Mouse (Mus musculus) lung, postnatal 0 days (tissue): ENCODE results near the gene Gtdc1. TPM values are rescaled to one million over a fixed set of nuclear protein-coding genes. Genes with fewer than 3 reads are reported as not detected.

ENCODE experiments used
- ATAC-seq: fragments of 200-750 bp; cut with Nextera tagmentation; 2 replicates; pipeline ENCODE4 v1.8.0; 2017; ENCODE audit warnings: moderate library complexity
- DNase-seq: peaks from one replicate; pipeline ENCODE4 v3.0.0-alpha.2; 2016; ENCODE audit warnings: low spot score
- H3K27ac ChIP-seq: fragments of 300-500 bp; sonication (generic); 2 replicates; pipeline ENCODE4 v1.5.1; 2014; ENCODE audit warnings: antibody characterized with exemption, mild to moderate bottlenecking, low read length, mixed read lengths
- H3K27me3 ChIP-seq: fragments of 300-500 bp; sonication (generic); replicated peaks from 2 replicates; pipeline ENCODE4 v1.6.1; 2014; ENCODE audit warnings: low read length, mixed read lengths; ENCODE audit not compliant: insufficient read depth
- H3K36me3 ChIP-seq: fragments of 300-500 bp; sonication (generic); 2 replicates; pipeline ENCODE4 v1.6.1; 2014; ENCODE audit warnings: low read length, mixed read lengths; ENCODE audit not compliant: insufficient read depth
- H3K4me1 ChIP-seq: fragments of 300-500 bp; sonication (generic); 2 replicates; pipeline ENCODE4 v1.6.1; 2014; ENCODE audit warnings: antibody characterized with exemption, low read depth, low read length, mixed read lengths; ENCODE audit not compliant: insufficient read depth
- H3K4me2 ChIP-seq: fragments of 300-500 bp; sonication (generic); replicated peaks from 2 replicates; pipeline ENCODE4 v1.6.1; 2014; ENCODE audit warnings: low read depth, mild to moderate bottlenecking, low read length, moderate library complexity, mixed read lengths
- H3K4me3 ChIP-seq: fragments of 300-500 bp; sonication (generic); 2 replicates; pipeline ENCODE4 v1.5.1; 2014; ENCODE audit warnings: low read depth, low read length
- H3K9ac ChIP-seq: fragments of 300-500 bp; sonication (generic); replicated peaks from 2 replicates; pipeline ENCODE4 v1.6.1; 2014; ENCODE audit warnings: low read depth, mild to moderate bottlenecking
- H3K9me3 ChIP-seq: fragments of 300-500 bp; sonication (generic); 2 replicates; pipeline ENCODE4 v1.6.1; 2016; ENCODE audit warnings: low read length, mixed read lengths
- CTCF ChIP-seq: IDR thresholded peaks from 2 replicates; pipeline ENCODE4 v1.5.1; 2016; ENCODE audit warnings: antibody characterized with exemption, mild to moderate bottlenecking
- EP300 ChIP-seq: IDR thresholded peaks from 2 replicates; pipeline ENCODE4 v1.6.1; 2016; ENCODE audit warnings: antibody characterized with exemption, mild to moderate bottlenecking, control low read depth
- WGBS: fragments of 180-500 bp; shearing (Covaris S2); extraction: QIAGEN DNeasy Blood & Tissue Kit; methylation state at CpG from one replicate; pipeline ENCODE4 v1.1.7; 2014; 5-methylcytosine and 5-hydroxymethylcytosine counted together
- polyA plus RNA-seq: library from polyadenylated mRNA; unstranded; fragments of >200 nt; fragmentation: Nextera tagmentation; extraction: Ambion mirVana; gene quantifications from 2 replicates; pipeline ENCODE4 v1.2.1, GENCODE M21; 2015

The Gtdc1 gene
- polyA plus RNA-seq, 1 experiment from 2014 or later = 10.0 TPM

GRCm38 (mm10) chr2:44571810-44572209 is 355.6 kb downstream of the Gtdc1 start:
- Histone ChIP-seq H3K27ac (peak overlapping the region; percentile 57), H3K27me3 (no peaks in the 10 kb centered on the region), H3K4me1 (no peaks in the 10 kb centered on the region), H3K4me3 (no peak overlapping the region), H3K9me3 (no peaks in the 10 kb centered on the region), H3K4me2 (peak overlapping the region; percentile 29), H3K36me3 (no peaks in the 10 kb centered on the region), H3K9ac (no peak overlapping the region)
- DNase-seq (peak; percentile 33), ATAC-seq (no peak)
- 45% methylated on average over 3 of the region's 3 CpGs for WGBS
- TF ChIP-seq EP300 = no peak
- TF ChIP-seq CTCF = no peak

GRCm38 (mm10) chr2:44571156-44571555 is 356.3 kb downstream of the Gtdc1 start:
- peak overlapping the region; percentile 57 for H3K27ac ChIP-seq
- peak; percentile 24 for DNase-seq
- H3K4me2 ChIP-seq = peak overlapping the region; percentile 29
- 70% methylated on average over 9 of the region's 9 CpGs for WGBS
- H3K4me3 ChIP-seq = no peak overlapping the region
- no peaks in the 10 kb centered on the region for H3K4me1 ChIP-seq
- no peak for TF ChIP-seq CTCF
- no peak for TF ChIP-seq EP300
- 0 out of 2 replicates have a peak overlapping the region, but pooled peaks have one; percentile 20 for H3K9ac ChIP-seq
- no peaks in the 10 kb centered on the region for H3K9me3 ChIP-seq
- H3K27me3 ChIP-seq = no peaks in the 10 kb centered on the region
- ATAC-seq = no peak
- no peaks in the 10 kb centered on the region for H3K36me3 ChIP-seq

DNA sequence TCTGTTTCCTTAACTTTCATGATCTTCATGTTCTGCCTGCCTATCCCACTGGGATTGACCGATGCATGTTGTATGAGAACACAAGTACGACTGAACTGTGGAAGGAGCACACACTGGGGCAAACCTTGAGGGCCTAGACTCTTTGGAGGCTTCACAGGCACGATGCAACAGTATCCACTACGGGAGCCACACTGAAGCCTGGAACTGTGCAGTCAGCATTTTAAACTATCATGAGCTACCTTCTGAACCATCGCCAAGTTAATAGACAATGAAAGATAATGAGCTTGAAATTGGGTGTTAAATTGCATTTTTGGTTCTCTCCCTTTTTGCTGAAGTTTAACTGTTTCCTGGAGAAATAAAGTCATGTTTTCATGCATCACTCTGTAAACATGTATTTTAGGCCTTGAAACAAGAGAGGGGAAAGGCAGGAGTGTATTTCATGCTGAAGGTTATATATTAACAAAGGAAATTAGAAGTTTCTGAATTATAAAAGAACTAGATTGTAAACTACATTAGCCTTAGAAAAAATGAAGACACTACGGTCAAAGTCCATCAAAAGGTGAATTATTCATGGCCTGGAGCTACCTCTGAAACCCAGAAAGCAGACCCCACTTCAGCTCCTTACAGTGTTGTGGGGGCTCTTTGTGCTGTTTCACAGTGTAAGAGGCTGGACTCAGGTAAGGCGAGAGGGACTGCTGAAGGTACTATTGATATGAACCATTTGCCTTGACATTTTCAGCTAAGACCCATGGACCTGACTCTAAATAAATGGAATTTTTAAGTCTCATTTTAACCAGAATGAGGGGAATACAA is 358.1 kb downstream of the Gtdc1 start:
- whole genome bisulfite sequencing = 73% methylated on average over 7 of the region's 7 CpGs
- ATAC-seq (no peak), DNase-seq (no peak)
- H3K9me3 ChIP-seq = no peaks in the 10 kb centered on the region
- H3K4me1 ChIP-seq = no peaks in the 10 kb centered on the region
- H3K4me3 ChIP-seq = no peak overlapping the region
- no peak for TF ChIP-seq EP300
- no peak for TF ChIP-seq CTCF
- 0 out of 2 replicates have a peak overlapping the region, but pooled peaks have one; percentile 28 for H3K27ac ChIP-seq
- no peak overlapping the region for H3K4me2 ChIP-seq
- H3K9ac ChIP-seq = no peak overlapping the region
- H3K27me3 ChIP-seq = no peaks in the 10 kb centered on the region
- H3K36me3 ChIP-seq = no peaks in the 10 kb centered on the region

- TF ChIP-seq CTCF = no peak
- TF ChIP-seq EP300 = no peak
- Histone ChIP-seq H3K27me3 (no peaks in the 10 kb centered on the region), H3K4me2 (no peak overlapping the region), H3K9me3 (no peaks in the 10 kb centered on the region), H3K4me1 (no peaks in the 10 kb centered on the region), H3K36me3 (no peaks in the 10 kb centered on the region), H3K9ac (no peak overlapping the region), H3K4me3 (no peak overlapping the region), H3K27ac (no peak overlapping the region)
- DNase-seq (no peak), ATAC-seq (no peak)
- WGBS = 91% methylated on average over 16 of the region's 16 CpGs
These were observed 362.4 kb downstream of the Gtdc1 start for GRCm38 (mm10) chr2:44564776-44565692.

GRCm38 (mm10) chr2:44561789-44562188 is 365.7 kb downstream of the Gtdc1 start:
- Histone ChIP-seq H3K4me2 (no peak overlapping the region), H3K27me3 (no peaks in the 10 kb centered on the region), H3K4me1 (no peaks in the 10 kb centered on the region), H3K36me3 (no peaks in the 10 kb centered on the region), H3K4me3 (no peak overlapping the region), H3K9me3 (no peaks in the 10 kb centered on the region), H3K27ac (no peak overlapping the region), H3K9ac (no peak overlapping the region)
- ATAC-seq = no peak
- 90% methylated on average over 4 of the region's 4 CpGs for WGBS
- TF ChIP-seq EP300 = no peak
- no peak for TF ChIP-seq CTCF
- no peak for DNase-seq

GRCm38 (mm10) chr2:44559242-44559944 is 368.1 kb downstream of the Gtdc1 start:
- Histone ChIP-seq H3K27ac (peak overlapping the region; percentile 90), H3K4me3 (no peak overlapping the region), H3K9me3 (no peaks in the 10 kb centered on the region), H3K4me1 (no peaks in the 10 kb centered on the region), H3K9ac (no peak overlapping the region), H3K27me3 (0 out of 2 replicates have a peak, but pooled peaks cover 3% of the 10 kb centered on the region), H3K36me3 (no peaks in the 10 kb centered on the region), H3K4me2 (peak overlapping the region; percentile 85; the same call in 1 of the 2 replicates)
- DNase-seq = peak; percentile 78
- peak; percentile 67 for ATAC-seq
- 52% methylated on average over 6 of the region's 6 CpGs for whole genome bisulfite sequencing
- TF ChIP-seq EP300 (no peak), CTCF (no peak)
